Mouse (Mus musculus): Measurements from ENCODE around the gene Tbkbp1. TPM values are rescaled to one million over a fixed set of nuclear protein-coding genes. Genes with fewer than 3 reads are reported as not detected.

The Tbkbp1 gene
- polyA plus RNA-seq, 1 experiment from 2014 or later, result 3.6 TPM

GRCm38 (mm10) chr11:97178198-97178597 is 26.9 kb upstream of the Tbkbp1 start:
- no peak overlapping the region for H3K4me2 ChIP-seq
- no peaks in the 10 kb centered on the region for H3K4me1 ChIP-seq (ENCODE audit: control insufficient read depth, insufficient read depth, low read length)
- no peak overlapping the region for H3K4me3 ChIP-seq (ENCODE audit: low read depth, low read length)
- H3K9ac ChIP-seq (ENCODE audit: low read length), result no peak overlapping the region
- 97% methylated on average over 2 of the region's 2 CpGs for WGBS
- no peak for ATAC-seq (ENCODE audit: low FRiP score)
- H3K27ac ChIP-seq (ENCODE audit: low read depth, low read length), result no peak overlapping the region
- DNase-seq (ENCODE audit: low spot score, missing footprints), result no peak
- no peaks in the 10 kb centered on the region for H3K9me3 ChIP-seq (ENCODE audit: control insufficient read depth, low read length)
- H3K27me3 ChIP-seq (ENCODE audit: control insufficient read depth, insufficient read depth, low read length), result no peaks in the 10 kb centered on the region
- H3K36me3 ChIP-seq (ENCODE audit: control insufficient read depth, insufficient read depth, low read length), result peaks cover 56% of the 10 kb centered on the region

GRCm38 (mm10) chr11:97176851-97177250 is 25.6 kb upstream of the Tbkbp1 start:
- H3K36me3 ChIP-seq (ENCODE audit: control insufficient read depth, insufficient read depth, low read length), result peaks cover 60% of the 10 kb centered on the region
- WGBS, result 71% methylated on average over 3 of the region's 3 CpGs
- DNase-seq (ENCODE audit: low spot score, missing footprints), result peak; percentile 93

GRCm38 (mm10) chr11:97175499-97175898 is 24.2 kb upstream of the Tbkbp1 start:
- no peak for DNase-seq (ENCODE audit: low spot score, missing footprints)
- Histone ChIP-seq H3K4me1 (ENCODE audit: control insufficient read depth, insufficient read depth, low read length) (no peaks in the 10 kb centered on the region), H3K27ac (ENCODE audit: low read depth, low read length) (no peak overlapping the region), H3K4me3 (ENCODE audit: low read depth, low read length) (no peak overlapping the region), H3K36me3 (ENCODE audit: control insufficient read depth, insufficient read depth, low read length) (peaks cover 58% of the 10 kb centered on the region), H3K4me2 (no peak overlapping the region), H3K9ac (ENCODE audit: low read length) (no peak overlapping the region), H3K27me3 (ENCODE audit: control insufficient read depth, insufficient read depth, low read length) (no peaks in the 10 kb centered on the region), H3K9me3 (ENCODE audit: control insufficient read depth, low read length) (no peaks in the 10 kb centered on the region)
- ATAC-seq (ENCODE audit: low FRiP score), result no peak
- 93% methylated on average over 7 of the region's 7 CpGs for WGBS

More at GRCm38 (mm10) chr11:97176851-97177250, 25.6 kb upstream of the Tbkbp1 start:
- Histone ChIP-seq H3K9me3 (ENCODE audit: control insufficient read depth, low read length) (no peaks in the 10 kb centered on the region), H3K27ac (ENCODE audit: low read depth, low read length) (no peak overlapping the region), H3K4me2 (no peak overlapping the region), H3K9ac (ENCODE audit: low read length) (no peak overlapping the region), H3K27me3 (ENCODE audit: control insufficient read depth, insufficient read depth, low read length) (no peaks in the 10 kb centered on the region), H3K4me3 (ENCODE audit: low read depth, low read length) (no peak overlapping the region), H3K4me1 (ENCODE audit: control insufficient read depth, insufficient read depth, low read length) (no peaks in the 10 kb centered on the region)
- ATAC-seq (ENCODE audit: low FRiP score), result no peak

GRCm38 (mm10) chr11:97160341-97160740 is 9.0 kb upstream of the Tbkbp1 start:
- Histone ChIP-seq H3K9ac (ENCODE audit: low read length) (no peak overlapping the region), H3K4me1 (ENCODE audit: control insufficient read depth, insufficient read depth, low read length) (no peaks in the 10 kb centered on the region), H3K27me3 (ENCODE audit: control insufficient read depth, insufficient read depth, low read length) (no peaks in the 10 kb centered on the region), H3K27ac (ENCODE audit: low read depth, low read length) (no peak overlapping the region), H3K9me3 (ENCODE audit: control insufficient read depth, low read length) (no peaks in the 10 kb centered on the region), H3K4me3 (ENCODE audit: low read depth, low read length) (no peak overlapping the region), H3K4me2 (no peak overlapping the region), H3K36me3 (ENCODE audit: control insufficient read depth, insufficient read depth, low read length) (peaks cover 45% of the 10 kb centered on the region)
- ATAC-seq (ENCODE audit: low FRiP score) (no peak), DNase-seq (ENCODE audit: low spot score, missing footprints) (no peak)
- 57% methylated on average over 6 of the region's 6 CpGs for WGBS

GRCm38 (mm10) chr11:97156999-97157398 is 5.7 kb upstream of the Tbkbp1 start:
- peaks cover 19% of the 10 kb centered on the region for H3K36me3 ChIP-seq (ENCODE audit: control insufficient read depth, insufficient read depth, low read length)
- 79% methylated on average over 7 of the region's 7 CpGs for WGBS
- peaks cover 10% of the 10 kb centered on the region for H3K4me1 ChIP-seq (ENCODE audit: control insufficient read depth, insufficient read depth, low read length)
- H3K9ac ChIP-seq (ENCODE audit: low read length), result no peak overlapping the region
- H3K4me2 ChIP-seq, result no peak overlapping the region
- no peaks in the 10 kb centered on the region for H3K9me3 ChIP-seq (ENCODE audit: control insufficient read depth, low read length)
- ATAC-seq (ENCODE audit: low FRiP score), result no peak
- DNase-seq (ENCODE audit: low spot score, missing footprints), result no peak
- H3K4me3 ChIP-seq (ENCODE audit: low read depth, low read length), result no peak overlapping the region
- H3K27ac ChIP-seq (ENCODE audit: low read depth, low read length), result no peak overlapping the region; the same call in 1 of the 2 replicates
- H3K27me3 ChIP-seq (ENCODE audit: control insufficient read depth, insufficient read depth, low read length), result no peaks in the 10 kb centered on the region; the same call in 1 of the 2 replicates

- H3K4me2 ChIP-seq, result peak overlapping the region; percentile 87; the same call in 1 of the 2 replicates
- ATAC-seq (ENCODE audit: low FRiP score) (no peak), DNase-seq (ENCODE audit: low spot score, missing footprints) (no peak)
- H3K27me3 ChIP-seq (ENCODE audit: control insufficient read depth, insufficient read depth, low read length), result peaks cover 15% of the 10 kb centered on the region
- peaks cover 17% of the 10 kb centered on the region for H3K4me1 ChIP-seq (ENCODE audit: control insufficient read depth, insufficient read depth, low read length)
- no peak overlapping the region for H3K27ac ChIP-seq (ENCODE audit: low read depth, low read length)
- H3K9ac ChIP-seq (ENCODE audit: low read length), result peak overlapping the region; percentile 55
- no peaks in the 10 kb centered on the region for H3K9me3 ChIP-seq (ENCODE audit: control insufficient read depth, low read length)
- H3K4me3 ChIP-seq (ENCODE audit: low read depth, low read length), result no peak overlapping the region
- 20% methylated on average over 10 of the region's 10 CpGs for WGBS
- peaks cover 5% of the 10 kb centered on the region; the same call in 1 of the 2 replicates for H3K36me3 ChIP-seq (ENCODE audit: control insufficient read depth, insufficient read depth, low read length)
Observed at GRCm38 (mm10) chr11:97152662-97153287, 1.5 kb upstream of the Tbkbp1 start.

GRCm38 (mm10) chr11:97152023-97152426 is 730 bp upstream of the Tbkbp1 start:
- H3K4me3 ChIP-seq (ENCODE audit: low read depth, low read length), result peak overlapping the region; percentile 83
- WGBS, result under 1% methylated on average over 11 of the region's 11 CpGs
- H3K27ac ChIP-seq (ENCODE audit: low read depth, low read length), result no peak overlapping the region; the same call in 1 of the 2 replicates
- DNase-seq (ENCODE audit: low spot score, missing footprints), result no peak
- ATAC-seq (ENCODE audit: low FRiP score), result no peak
- peaks cover 15% of the 10 kb centered on the region for H3K27me3 ChIP-seq (ENCODE audit: control insufficient read depth, insufficient read depth, low read length)
- H3K9ac ChIP-seq (ENCODE audit: low read length), result peak overlapping the region; percentile 55
- no peaks in the 10 kb centered on the region; the same call in 1 of the 2 replicates for H3K36me3 ChIP-seq (ENCODE audit: control insufficient read depth, insufficient read depth, low read length)
- peaks cover 17% of the 10 kb centered on the region for H3K4me1 ChIP-seq (ENCODE audit: control insufficient read depth, insufficient read depth, low read length)
- H3K4me2 ChIP-seq, result peak overlapping the region; percentile 87
- H3K9me3 ChIP-seq (ENCODE audit: control insufficient read depth, low read length), result no peaks in the 10 kb centered on the region

- H3K36me3 ChIP-seq (ENCODE audit: control insufficient read depth, insufficient read depth, low read length), result no peaks in the 10 kb centered on the region; the same call in 1 of the 2 replicates
- DNase-seq (ENCODE audit: low spot score, missing footprints) (peak; percentile 98), ATAC-seq (ENCODE audit: low FRiP score) (peak; percentile 80)
- peak overlapping the region; percentile 87 for H3K4me2 ChIP-seq
- peak overlapping the region; percentile 83 for H3K4me3 ChIP-seq (ENCODE audit: low read depth, low read length)
- WGBS, result under 1% methylated on average over 78 of the region's 102 CpGs
- no peaks in the 10 kb centered on the region for H3K9me3 ChIP-seq (ENCODE audit: control insufficient read depth, low read length)
- peak overlapping the region; percentile 84 for H3K27ac ChIP-seq (ENCODE audit: low read depth, low read length)
- peaks cover 17% of the 10 kb centered on the region for H3K4me1 ChIP-seq (ENCODE audit: control insufficient read depth, insufficient read depth, low read length)
- H3K9ac ChIP-seq (ENCODE audit: low read length), result peak overlapping the region; percentile 80
- H3K27me3 ChIP-seq (ENCODE audit: control insufficient read depth, insufficient read depth, low read length), result peaks cover 15% of the 10 kb centered on the region
Observed at GRCm38 (mm10) chr11:97150411-97151330, 624 bp downstream of the Tbkbp1 start.

GRCm38 (mm10) chr11:97149995-97150410 is 1.3 kb downstream of the Tbkbp1 start:
- Histone ChIP-seq H3K9ac (ENCODE audit: low read length) (peak overlapping the region; percentile 80), H3K27me3 (ENCODE audit: control insufficient read depth, insufficient read depth, low read length) (peaks cover 15% of the 10 kb centered on the region), H3K4me1 (ENCODE audit: control insufficient read depth, insufficient read depth, low read length) (peaks cover 17% of the 10 kb centered on the region), H3K27ac (ENCODE audit: low read depth, low read length) (peak overlapping the region; percentile 84), H3K4me2 (peak overlapping the region; percentile 87), H3K4me3 (ENCODE audit: low read depth, low read length) (peak overlapping the region; percentile 83), H3K9me3 (ENCODE audit: control insufficient read depth, low read length) (no peaks in the 10 kb centered on the region), H3K36me3 (ENCODE audit: control insufficient read depth, insufficient read depth, low read length) (no peaks in the 10 kb centered on the region; the same call in 1 of the 2 replicates)
- peak; percentile 93 for DNase-seq (ENCODE audit: low spot score, missing footprints)
- no peak for ATAC-seq (ENCODE audit: low FRiP score)
- 3% methylated on average over 14 of the region's 14 CpGs for WGBS

Measured in midbrain, embryonic 11.5 days (tissue).